Mouse (Mus musculus) frontal cortex, adult (tissue): ENCODE measurements around the gene Slc10a1.
"Not testable (repeated sequence)": the region's sequence is repeated elsewhere in the genome, so short reads cannot be mapped to it uniquely, and the experiment has no call there.

Source experiments
- ATAC-seq: cut with Nextera tagmentation; 2 replicates; pipeline ENCODE4 v1.9.2; 2017; ENCODE audit warnings: mild to moderate bottlenecking, moderate library complexity, mixed read lengths; ENCODE audit not compliant: low TSS enrichment

Gene Slc10a1

GRCm38 (mm10) chr12:80966059-80966838 lies 2.3 kb downstream of the Slc10a1 start:
- ATAC-seq, result no peak

- ATAC-seq, result no peak
Observed at GRCm38 (mm10) chr12:80962566-80962965, 5.9 kb downstream of the Slc10a1 start.

GRCm38 (mm10) chr12:80957961-80958360 lies 10.5 kb downstream of the Slc10a1 start:
- no peak for ATAC-seq

- ATAC-seq, result no peak
Observed at GRCm38 (mm10) chr12:80956039-80956438, 12.5 kb downstream of the Slc10a1 start.

- no peak for ATAC-seq
Observed at GRCm38 (mm10) chr12:80952526-80952925, 16.0 kb downstream of the Slc10a1 start.

GRCm38 (mm10) chr12:80951640-80952219 lies 16.8 kb downstream of the Slc10a1 start:
- ATAC-seq, result no peak

GRCm38 (mm10) chr12:80949603-80950002 lies 18.9 kb downstream of the Slc10a1 start:
- not testable (repeated sequence) for ATAC-seq

GRCm38 (mm10) chr12:80948202-80948601 lies 20.3 kb downstream of the Slc10a1 start:
- ATAC-seq, result no peak

- ATAC-seq, result peak; percentile 94
Observed at GRCm38 (mm10) chr12:80945996-80946355, 22.5 kb downstream of the Slc10a1 start.

GRCm38 (mm10) chr12:80945334-80945995 lies 23.0 kb downstream of the Slc10a1 start, which contains the start of gene Srsf5:
Gene Srsf5 (plus strand): TSS chr12:80945504.
- peak; percentile 90 for ATAC-seq

- ATAC-seq, result peak; percentile 21
Observed at GRCm38 (mm10) chr12:80944963-80945333, 23.6 kb downstream of the Slc10a1 start.

- no peak for ATAC-seq
Observed at GRCm38 (mm10) chr12:80944204-80944603, 24.3 kb downstream of the Slc10a1 start.

- no peak for ATAC-seq
Observed at GRCm38 (mm10) chr12:80943395-80943794, 25.1 kb downstream of the Slc10a1 start.

- ATAC-seq, result no peak
Observed at GRCm38 (mm10) chr12:80941886-80942285, 26.6 kb downstream of the Slc10a1 start.

- ATAC-seq, result no peak
Observed at GRCm38 (mm10) chr12:80939165-80939564, 29.3 kb downstream of the Slc10a1 start.

GRCm38 (mm10) chr12:80938642-80939041 lies 29.9 kb downstream of the Slc10a1 start:
- ATAC-seq, result no peak

GRCm38 (mm10) chr12:80937331-80938029 lies 31.0 kb downstream of the Slc10a1 start:
- no peak for ATAC-seq

- no peak for ATAC-seq
Observed at GRCm38 (mm10) chr12:80936751-80937150, 31.8 kb downstream of the Slc10a1 start.

GRCm38 (mm10) chr12:80932865-80933264 lies 35.6 kb downstream of the Slc10a1 start:
- ATAC-seq, result no peak

GRCm38 (mm10) chr12:80931402-80932140 lies 36.9 kb downstream of the Slc10a1 start:
- ATAC-seq, result no peak

GRCm38 (mm10) chr12:80930141-80930540 lies 38.4 kb downstream of the Slc10a1 start:
- ATAC-seq, result no peak

- no peak for ATAC-seq
Observed at GRCm38 (mm10) chr12:80928881-80929280, 39.6 kb downstream of the Slc10a1 start.
